Mouse (Mus musculus) testis, adult 2 months (tissue): Measurements from ENCODE around the gene Oit3. TPM values are rescaled to one million over a fixed set of nuclear protein-coding genes. Genes with fewer than 3 reads are reported as not detected.

Experiments used
- H3K27ac ChIP-seq: fragments of 200-500 bp; 2 replicates; pipeline ENCODE4 v1.5.1; 2012; ENCODE audit warnings: low read depth, low read length; ENCODE audit not compliant: control insufficient read depth, insufficient read depth
- H3K27me3 ChIP-seq: fragments of 200-500 bp; 2 replicates; pipeline ENCODE4 v1.6.1; 2012; ENCODE audit warnings: mild to moderate bottlenecking, low read length, moderate library complexity; ENCODE audit not compliant: control insufficient read depth, insufficient read depth
- H3K36me3 ChIP-seq: fragments of 200-500 bp; 2 replicates; pipeline ENCODE4 v1.6.1; 2012; ENCODE audit warnings: mild to moderate bottlenecking, low read length; ENCODE audit not compliant: control insufficient read depth, insufficient read depth
- H3K4me1 ChIP-seq: fragments of 200-500 bp; 2 replicates; pipeline ENCODE4 v1.6.1; 2012; ENCODE audit warnings: low read length; ENCODE audit not compliant: control insufficient read depth, insufficient read depth
- H3K4me3 ChIP-seq: fragments of 200-500 bp; 2 replicates; pipeline ENCODE4 v1.5.1; 2012; ENCODE audit warnings: low read depth, mild to moderate bottlenecking, low read length, moderate library complexity, mixed read lengths; ENCODE audit not compliant: control insufficient read depth
- CTCF ChIP-seq: fragments of 200-500 bp; IDR thresholded peaks from 2 replicates; pipeline ENCODE4 v1.5.1; 2012; ENCODE audit warnings: low read depth, mild to moderate bottlenecking, inconsistent platforms, low read length, moderate library complexity; ENCODE audit not compliant: control insufficient read depth, insufficient read depth, insufficient replicate concordance
- POLR2A ChIP-seq: fragments of 200-500 bp; IDR thresholded peaks from 2 replicates; pipeline ENCODE4 v1.6.1; 2012; ENCODE audit warnings: low read depth, mild to moderate bottlenecking, inconsistent platforms, low read length, moderate library complexity; ENCODE audit not compliant: control insufficient read depth
- polyA plus RNA-seq: library from polyadenylated mRNA; depleted of rRNA; stranded (reverse); fragments of >200 nt; gene quantifications from 2 replicates; pipeline ENCODE4 v1.2.3, GENCODE M21; 2012; rRNA removed

Gene Oit3
- polyA plus RNA-seq: 2.7 and 3.0 TPM in 2 replicates

- Histone ChIP-seq H3K4me3 (no peak within 1 kb of the TSS), H3K27me3 (no peaks in the 10 kb centered on the region), H3K27ac (no peak within 1 kb of the TSS), H3K36me3 (no peaks in the 10 kb centered on the region), H3K4me1 (peaks cover 2% of the 10 kb centered on the region)
- TF ChIP-seq CTCF (no peak), POLR2A (no peak)
Observed at GRCm38 (mm10) chr10:59441735-59442134, at the start of gene Oit3. Gene Oit3 (minus strand): TSS chr10:59441778.

- Histone ChIP-seq H3K36me3 (no peaks in the 10 kb centered on the region), H3K4me3 (no peak overlapping the region), H3K27ac (no peak overlapping the region), H3K27me3 (no peaks in the 10 kb centered on the region), H3K4me1 (no peaks in the 10 kb centered on the region)
- no peak for TF ChIP-seq POLR2A
- no peak for TF ChIP-seq CTCF
Observed at GRCm38 (mm10) chr10:59490920-59491319, 49.3 kb upstream of the Oit3 start.

GRCm38 (mm10) chr10:59489411-59489810 lies 47.8 kb upstream of the Oit3 start:
- TF ChIP-seq POLR2A (no peak), CTCF (no peak)
- Histone ChIP-seq H3K4me3 (no peak overlapping the region), H3K27ac (no peak overlapping the region), H3K27me3 (no peaks in the 10 kb centered on the region), H3K36me3 (no peaks in the 10 kb centered on the region), H3K4me1 (no peaks in the 10 kb centered on the region)

- Histone ChIP-seq H3K4me1 (no peaks in the 10 kb centered on the region), H3K36me3 (no peaks in the 10 kb centered on the region), H3K27me3 (no peaks in the 10 kb centered on the region), H3K4me3 (no peak overlapping the region), H3K27ac (no peak overlapping the region)
- TF ChIP-seq CTCF (no peak), POLR2A (no peak)
Observed at GRCm38 (mm10) chr10:59487351-59487750, 45.8 kb upstream of the Oit3 start.

- TF ChIP-seq POLR2A (no peak), CTCF (no peak)
- Histone ChIP-seq H3K4me1 (no peaks in the 10 kb centered on the region), H3K27ac (no peak overlapping the region), H3K27me3 (no peaks in the 10 kb centered on the region), H3K36me3 (no peaks in the 10 kb centered on the region), H3K4me3 (no peak overlapping the region)
Observed at GRCm38 (mm10) chr10:59484318-59484717, 42.7 kb upstream of the Oit3 start.

GRCm38 (mm10) chr10:59481381-59481780 lies 39.8 kb upstream of the Oit3 start:
- H3K4me3 ChIP-seq: no peak overlapping the region

GRCm38 (mm10) chr10:59470451-59470850 lies 28.9 kb upstream of the Oit3 start:
- H3K27ac ChIP-seq: no peak overlapping the region
- H3K36me3 ChIP-seq: no peaks in the 10 kb centered on the region
- peak overlapping the region; percentile 46; the same call in 1 of the 2 replicates for H3K4me3 ChIP-seq
- H3K27me3 ChIP-seq: no peaks in the 10 kb centered on the region
- no peaks in the 10 kb centered on the region for H3K4me1 ChIP-seq
- TF ChIP-seq CTCF: no peak
- TF ChIP-seq POLR2A: no peak

More at GRCm38 (mm10) chr10:59481381-59481780, 39.8 kb upstream of the Oit3 start:
- no peaks in the 10 kb centered on the region for H3K27me3 ChIP-seq
- no peak for TF ChIP-seq CTCF
- TF ChIP-seq POLR2A: no peak
- H3K36me3 ChIP-seq: no peaks in the 10 kb centered on the region
- H3K27ac ChIP-seq: no peak overlapping the region
- H3K4me1 ChIP-seq: no peaks in the 10 kb centered on the region

GRCm38 (mm10) chr10:59467297-59467696 lies 25.7 kb upstream of the Oit3 start:
- Histone ChIP-seq H3K27ac (no peak overlapping the region), H3K4me1 (no peaks in the 10 kb centered on the region), H3K36me3 (no peaks in the 10 kb centered on the region), H3K4me3 (peak overlapping the region; percentile 28), H3K27me3 (no peaks in the 10 kb centered on the region)
- no peak for TF ChIP-seq CTCF
- TF ChIP-seq POLR2A: no peak
